Mouse (Mus musculus): ENCODE results near the gene Plpp7. TPM values are rescaled to one million over a fixed set of nuclear protein-coding genes. Genes with fewer than 3 reads are reported as not detected.

The Plpp7 gene
- under 1 TPM in 1 of 2 experiments, not detected in 1; 0.64 TPM for total RNA-seq (2023)

GRCm38 (mm10) chr2:32095351-32096121 is at the start of gene Plpp7:
Gene Plpp7 (plus strand): TSS chr2:32095528.

GRCm38 (mm10) chr2:32084111-32084871 is 11.0 kb upstream of the Plpp7 start, which contains the start of gene Fam78a:
Gene Fam78a (minus strand): TSS chr2:32084857.

GRCm38 (mm10) chr2:32150924-32151659 is 55.8 kb downstream of the Plpp7 start, which contains the start of gene Prrc2b:
Gene Prrc2b (plus strand): TSS chr2:32151082.

Other genes starting within 250 kb of the Plpp7 start
- gene Fibcd1, start 249.5 kb upstream of the Plpp7 start, total RNA-seq (2023): not detected
- not detected for gene Lamc3, start 208.2 kb upstream of the Plpp7 start, total RNA-seq (2023)
- gene Aif1l, start 145.4 kb upstream of the Plpp7 start, total RNA-seq (2023): not detected
- 100 to 1,000 TPM; 155 to 158 TPM for gene Nup214, start 121.1 kb upstream of the Plpp7 start, total RNA-seq (2023)
- gene Fam78a, start 10.7 kb upstream of the Plpp7 start, total RNA-seq (2023): 10 to 100 TPM; 21.2 to 21.3 TPM
- gene Prrc2b, start 55.6 kb downstream of the Plpp7 start, total RNA-seq (2023): 100 to 1,000 TPM; 101 to 102 TPM
- 10 to 100 TPM; 23.8 to 24.8 TPM for gene Pomt1, start 141.1 kb downstream of the Plpp7 start, total RNA-seq (2023)
- 100 to 1,000 TPM; 135 to 136 TPM for gene Uck1, start 164.6 kb downstream of the Plpp7 start, total RNA-seq (2023)
- gene Golga2, start 191.9 kb downstream of the Plpp7 start, total RNA-seq (2023): 10 to 100 TPM; 66.3 to 72.3 TPM
- 100 to 1,000 TPM in 1 of 2 experiments, 10 to 100 TPM in 1; 86.0 to 107 TPM for gene Swi5, start 192.5 kb downstream of the Plpp7 start, total RNA-seq (2023)